Mouse (Mus musculus): ENCODE data around the gene Bmp2k.

The Bmp2k gene

GRCm38 (mm10) chr5:97111207-97111910 lies 113.9 kb downstream of the Bmp2k start, which contains the start of gene Paqr3:
Paqr3 (minus strand) TSS chr5:97111596.
- peak; percentile 98 for DNase-seq

- DNase-seq: no peak
Measured at GRCm38 (mm10) chr5:97124977-97125376, 127.5 kb downstream of the Bmp2k start.

- DNase-seq: no peak
Measured at GRCm38 (mm10) chr5:97125459-97125970, 128.0 kb downstream of the Bmp2k start.

- peak; percentile 67 for DNase-seq
Measured at GRCm38 (mm10) chr5:97126005-97126404, 128.5 kb downstream of the Bmp2k start.

GRCm38 (mm10) chr5:97127284-97127683 lies 129.8 kb downstream of the Bmp2k start:
- no peak for DNase-seq

GRCm38 (mm10) chr5:97128242-97129226 lies 131.0 kb downstream of the Bmp2k start:
- DNase-seq: peak; percentile 74

GRCm38 (mm10) chr5:97129589-97129988 lies 132.1 kb downstream of the Bmp2k start:
- no peak for DNase-seq

- no peak for DNase-seq
Measured at GRCm38 (mm10) chr5:97135331-97135730, 137.8 kb downstream of the Bmp2k start.

Data from lung, postnatal 10 days (tissue).